Mouse (Mus musculus) spleen, adult 2 months (tissue): Measurements from ENCODE around the gene Gdf9.

Source experiments
- CTCF ChIP-seq: fragments of 200-500 bp; IDR thresholded peaks from 2 replicates; pipeline ENCODE4 v1.5.1; 2011; ENCODE audit warnings: mild to moderate bottlenecking, inconsistent platforms; ENCODE audit not compliant: insufficient read depth, insufficient read length, insufficient replicate concordance; ENCODE audit errors: extremely low read depth
- POLR2A ChIP-seq: fragments of 200-500 bp; IDR thresholded peaks from 2 replicates; pipeline ENCODE4 v1.6.1; 2011; ENCODE audit warnings: low read depth, low read length, inconsistent platforms

GRCm38 (mm10) chr11:53418048-53418447, 12.8 kb upstream of the Gdf9 start:
- no peak for TF ChIP-seq CTCF
- TF ChIP-seq POLR2A = no peak
